ENCODE assay signal across 12 mouse cellular contexts in genomic region chr16:70563456-70563855, GRCm38 (mm10).
DNase-seq lines count a peak whose midpoint lies in the region; ATAC-seq and TF ChIP-seq lines count a peak whose summit lies in the region.
"Had no signal": no experiment of that assay in that cellular context is flagged by ENCODE, and none has a peak within 500 bp of the region (broad histone marks: within the 10 kb centered on the region; RNA-seq: fewer than 3 reads in every experiment).

No protein-coding gene starts in this region.

- H3K27me3 ChIP-seq in kidney, embryonic 14.5 days (ENCODE audit: control insufficient read depth, insufficient read depth, low read length): no peaks in the 10 kb centered on the region
- H3K27me3 ChIP-seq in limb, embryonic 14.5 days (ENCODE audit: control insufficient read depth, insufficient read depth, low read length): no peaks in the 10 kb centered on the region
- H3K27me3 ChIP-seq: heart, embryonic 15.5 days; hindbrain, embryonic 13.5 days; liver, embryonic 15.5 days had no signal

- ATAC-seq in kidney, embryonic 14.5 days (ENCODE audit: low FRiP score, low TSS enrichment): peak; percentile 57; the same call in 1 of the 2 replicates
- no peak for ATAC-seq in limb, embryonic 14.5 days (ENCODE audit: low FRiP score, low read depth)

- H3K9ac ChIP-seq in kidney, embryonic 14.5 days (ENCODE audit: low read depth, low read length): no peak overlapping the region
- H3K9ac ChIP-seq in limb, embryonic 14.5 days (ENCODE audit: low read depth, low read length, severe bottlenecking): no peak overlapping the region
- H3K9ac ChIP-seq: heart, embryonic 15.5 days; hindbrain, embryonic 13.5 days; liver, embryonic 15.5 days had no signal

- TF ChIP-seq POLR2A in limb, embryonic 14.5 days (IDR thresholded peaks at IDR 0.05; ENCODE audit: borderline replicate concordance, extremely low read depth, insufficient read depth, insufficient read length): no peak

- no peak for DNase-seq in kidney, adult 11 months
- peak; percentile 86 for DNase-seq in forelimb bud, embryonic 11.5 days (ENCODE audit: low read depth, low spot score)
- DNase-seq in limb, embryonic 14.5 days (ENCODE audit: low spot score): no peak
- no peak for DNase-seq in left cerebral cortex, postnatal 10 days (ENCODE audit: extremely low spot score in 1 of 2, low spot score in 2 of 2)
- no peak for DNase-seq in left cerebral cortex, adult 8-10 months (ENCODE audit: low spot score in 2 of 2)
- DNase-seq: adrenal gland, postnatal 36 days; cerebellum, postnatal 36 days had no signal

- H3K4me1 ChIP-seq in kidney, embryonic 14.5 days (ENCODE audit: control insufficient read depth, insufficient read depth, low read length): no peaks in the 10 kb centered on the region
- H3K4me1 ChIP-seq in brown adipose tissue, adult 24 weeks (ENCODE audit: control insufficient read depth, insufficient read depth, insufficient read length, low read length): peaks cover 2% of the 10 kb centered on the region
- H3K4me1 ChIP-seq in limb, embryonic 14.5 days (ENCODE audit: control insufficient read depth, insufficient read depth, low read length): peaks cover 13% of the 10 kb centered on the region; the same call in 1 of the 2 replicates
- H3K4me1 ChIP-seq: heart, embryonic 15.5 days; hindbrain, embryonic 13.5 days; liver, embryonic 15.5 days had no signal

- no peak overlapping the region for H3K4me2 ChIP-seq in kidney, embryonic 14.5 days (replicated peaks; ENCODE audit: low read depth, low read length)
- H3K4me2 ChIP-seq in limb, embryonic 14.5 days (replicated peaks; ENCODE audit: low read depth, low read length, severe bottlenecking): peak overlapping the region; percentile 33; the same call in 1 of the 2 replicates
- H3K4me2 ChIP-seq: heart, embryonic 15.5 days; hindbrain, embryonic 13.5 days; liver, embryonic 15.5 days had no signal

- no peaks in the 10 kb centered on the region for H3K9me3 ChIP-seq in kidney, embryonic 14.5 days (ENCODE audit: control insufficient read depth, low read length)
- H3K9me3 ChIP-seq in limb, embryonic 14.5 days (ENCODE audit: control insufficient read depth, low read length): no peaks in the 10 kb centered on the region
- H3K9me3 ChIP-seq: heart, embryonic 15.5 days; hindbrain, embryonic 13.5 days; liver, embryonic 15.5 days had no signal

- no peak overlapping the region for H3K4me3 ChIP-seq in kidney, embryonic 14.5 days (ENCODE audit: low read length)
- 0 out of 2 replicates have a peak overlapping the region, but pooled peaks have one; percentile 2 for H3K4me3 ChIP-seq in brown adipose tissue, adult 24 weeks (ENCODE audit: insufficient read depth, low read depth, low read length)
- H3K4me3 ChIP-seq in limb, embryonic 14.5 days (replicated peaks; ENCODE audit: low read length): peak overlapping the region; percentile 9
- H3K4me3 ChIP-seq: heart, embryonic 15.5 days; hindbrain, embryonic 13.5 days; liver, embryonic 15.5 days had no signal

- H3K36me3 ChIP-seq in kidney, embryonic 14.5 days (ENCODE audit: control insufficient read depth, insufficient read depth, low read length): no peaks in the 10 kb centered on the region
- no peaks in the 10 kb centered on the region for H3K36me3 ChIP-seq in limb, embryonic 14.5 days (ENCODE audit: control insufficient read depth, insufficient read depth, low read length)
- H3K36me3 ChIP-seq: heart, embryonic 15.5 days; hindbrain, embryonic 13.5 days; liver, embryonic 15.5 days had no signal

- no peak overlapping the region for H3K27ac ChIP-seq in kidney, embryonic 14.5 days (ENCODE audit: low read depth, low read length)
- no peak overlapping the region for H3K27ac ChIP-seq in brown adipose tissue, adult 24 weeks (replicated peaks; ENCODE audit: low read depth, low read length)
- H3K27ac ChIP-seq in limb, embryonic 14.5 days (replicated peaks; ENCODE audit: low read depth, low read length): no peak overlapping the region
- H3K27ac ChIP-seq: heart, embryonic 15.5 days; hindbrain, embryonic 13.5 days; liver, embryonic 15.5 days had no signal

- intact Hi-C loops in left cerebral cortex, postnatal 10 days (cut with DNase I): loop anchor here (10.0 kb wide), 1 partner anchor 249 kb away; the partner anchor contains the start of gene Gbe1

- 27% methylated on average over 5 of the region's 5 CpGs for WGBS in kidney, embryonic 14.5 days
- 19% methylated on average over 5 of the region's 5 CpGs for WGBS in limb, embryonic 14.5 days
